Mouse (Mus musculus): Measurements from ENCODE around the gene Ranbp1. TPM values are rescaled to one million over a fixed set of nuclear protein-coding genes. Genes with fewer than 3 reads are reported as not detected.

Gene Ranbp1
- polyA plus RNA-seq, 1 experiment from 2014 or later = 515 TPM

GRCm38 (mm10) chr16:18218580-18218996 lies 29.9 kb downstream of the Ranbp1 start:
- DNase-seq (ENCODE audit: low spot score) = no peak
- H3K4me1 ChIP-seq (ENCODE audit: control insufficient read depth, insufficient read depth, low read length) = 0 out of 2 replicates have a peak, but pooled peaks cover 4% of the 10 kb centered on the region
- no peaks in the 10 kb centered on the region for H3K27me3 ChIP-seq (replicated peaks; ENCODE audit: control insufficient read depth, insufficient read depth, low read length)
- H3K27ac ChIP-seq (replicated peaks; ENCODE audit: low read depth, low read length) = no peak overlapping the region
- no peak for ATAC-seq (ENCODE audit: low read depth)
- no peak overlapping the region for H3K4me2 ChIP-seq (ENCODE audit: low read depth, low read length)
- peaks cover 15% of the 10 kb centered on the region for H3K36me3 ChIP-seq (ENCODE audit: control insufficient read depth, insufficient read depth, low read length)
- WGBS = 77% methylated on average over 9 of the region's 9 CpGs
- no peaks in the 10 kb centered on the region for H3K9me3 ChIP-seq (ENCODE audit: control insufficient read depth, low read length)
- H3K9ac ChIP-seq (ENCODE audit: low read depth, low read length) = no peak overlapping the region
- H3K4me3 ChIP-seq (ENCODE audit: low read depth, low read length) = no peak overlapping the region

DNA sequence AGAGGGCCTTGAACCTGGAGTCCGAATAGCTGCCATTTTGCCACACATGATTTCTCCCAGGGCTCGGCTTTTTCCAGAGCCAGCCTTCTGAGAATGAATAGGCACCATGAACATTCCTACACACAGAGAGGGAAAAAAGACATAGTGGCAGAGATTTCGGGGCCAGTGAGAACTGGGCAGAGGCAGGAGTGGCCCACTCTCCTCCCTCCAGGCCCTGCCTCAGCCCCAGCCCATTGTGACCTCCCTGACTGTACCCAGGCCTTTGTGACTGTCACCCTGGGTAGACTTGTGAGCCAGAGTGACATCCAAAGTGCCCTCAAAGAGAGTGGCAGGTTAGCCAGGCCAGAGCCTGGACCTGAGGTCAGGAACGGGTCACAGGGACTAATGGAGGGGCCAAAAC lies 31.0 kb downstream of the Ranbp1 start, which contains the start of gene Ccdc188:
Gene Ccdc188 (plus strand): TSS at position 301 of the 400 bp plus-strand sequence.
- Histone ChIP-seq H3K27ac (replicated peaks; ENCODE audit: low read depth, low read length) (no peak within 1 kb of the TSS), H3K4me2 (ENCODE audit: low read depth, low read length) (no peak within 1 kb of the TSS)

DNA sequence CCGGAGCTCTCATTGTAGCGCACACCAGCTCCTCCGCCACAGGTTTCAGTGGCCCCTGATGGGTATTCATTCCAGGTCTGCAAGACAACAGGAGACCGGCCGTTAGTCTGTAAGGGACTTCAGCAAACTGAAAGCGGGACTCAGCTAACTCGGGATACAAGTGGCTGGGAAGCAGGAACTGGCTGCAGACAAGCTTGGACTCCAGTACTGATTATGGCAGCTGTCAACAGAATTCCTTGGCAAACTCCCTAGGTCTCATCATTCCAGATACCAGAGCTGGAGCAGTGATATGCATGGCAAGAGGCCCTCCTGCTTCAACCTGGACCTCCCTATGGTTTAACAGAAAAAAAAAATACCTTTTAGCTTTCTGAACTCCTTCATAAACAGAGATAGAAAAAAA lies 33.7 kb downstream of the Ranbp1 start:
- Histone ChIP-seq H3K4me2 (ENCODE audit: low read depth, low read length) (no peak overlapping the region), H3K27me3 (replicated peaks; ENCODE audit: control insufficient read depth, insufficient read depth, low read length) (no peaks in the 10 kb centered on the region), H3K4me1 (ENCODE audit: control insufficient read depth, insufficient read depth, low read length) (0 out of 2 replicates have a peak, but pooled peaks cover 2% of the 10 kb centered on the region), H3K27ac (replicated peaks; ENCODE audit: low read depth, low read length) (peak overlapping the region; percentile 21; the same call in 1 of the 2 replicates), H3K4me3 (ENCODE audit: low read depth, low read length) (no peak overlapping the region), H3K9ac (ENCODE audit: low read depth, low read length) (no peak overlapping the region), H3K36me3 (ENCODE audit: control insufficient read depth, insufficient read depth, low read length) (no peaks in the 10 kb centered on the region), H3K9me3 (ENCODE audit: control insufficient read depth, low read length) (no peaks in the 10 kb centered on the region)
- WGBS = 71% methylated on average over 7 of the region's 7 CpGs
- no peak for DNase-seq (ENCODE audit: low spot score)
- no peak for ATAC-seq (ENCODE audit: low read depth)

More for the DNA sequence above, 31.0 kb downstream of the Ranbp1 start, which contains the start of gene Ccdc188:
- no peak for DNase-seq (ENCODE audit: low spot score)
- WGBS = 71% methylated on average over 4 of the region's 4 CpGs
- 0 out of 2 replicates have a peak, but pooled peaks cover 4% of the 10 kb centered on the region for H3K4me1 ChIP-seq (ENCODE audit: control insufficient read depth, insufficient read depth, low read length)
- no peaks in the 10 kb centered on the region for H3K9me3 ChIP-seq (ENCODE audit: control insufficient read depth, low read length)
- no peak within 1 kb of the TSS for H3K4me3 ChIP-seq (ENCODE audit: low read depth, low read length)
- peaks cover 5% of the 10 kb centered on the region for H3K36me3 ChIP-seq (ENCODE audit: control insufficient read depth, insufficient read depth, low read length)
- no peak within 1 kb of the TSS for H3K9ac ChIP-seq (ENCODE audit: low read depth, low read length)
- ATAC-seq (ENCODE audit: low read depth) = no peak
- H3K27me3 ChIP-seq (replicated peaks; ENCODE audit: control insufficient read depth, insufficient read depth, low read length) = no peaks in the 10 kb centered on the region

DNA sequence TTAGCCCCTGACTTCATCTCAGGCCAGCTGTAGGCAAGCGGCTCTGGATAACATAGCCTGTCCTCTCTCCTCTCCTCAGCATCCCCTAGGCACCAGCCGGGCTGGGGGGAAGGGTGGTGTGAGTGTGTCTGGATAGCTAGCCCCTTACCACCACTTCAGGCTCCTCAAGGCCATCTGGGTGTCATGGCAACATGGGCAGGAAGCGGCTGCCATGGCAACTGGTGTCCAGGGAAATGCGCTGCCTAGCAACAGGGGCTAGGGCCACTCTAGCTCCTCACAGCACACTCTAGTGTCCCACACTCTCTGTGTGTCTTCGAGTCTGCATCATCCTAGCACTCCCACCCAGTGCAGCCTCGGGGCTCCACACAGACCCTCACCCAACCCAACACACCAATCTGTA lies 34.8 kb downstream of the Ranbp1 start:
- Histone ChIP-seq H3K27ac (replicated peaks; ENCODE audit: low read depth, low read length) (no peak overlapping the region), H3K27me3 (replicated peaks; ENCODE audit: control insufficient read depth, insufficient read depth, low read length) (no peaks in the 10 kb centered on the region), H3K9me3 (ENCODE audit: control insufficient read depth, low read length) (no peaks in the 10 kb centered on the region), H3K36me3 (ENCODE audit: control insufficient read depth, insufficient read depth, low read length) (no peaks in the 10 kb centered on the region), H3K4me2 (ENCODE audit: low read depth, low read length) (no peak overlapping the region), H3K4me3 (ENCODE audit: low read depth, low read length) (no peak overlapping the region), H3K9ac (ENCODE audit: low read depth, low read length) (peak overlapping the region; percentile 25; the same call in 1 of the 2 replicates), H3K4me1 (ENCODE audit: control insufficient read depth, insufficient read depth, low read length) (no peaks in the 10 kb centered on the region)
- WGBS = 42% methylated on average over 6 of the region's 6 CpGs
- ATAC-seq (ENCODE audit: low read depth) (peak; percentile 78; the same call in 1 of the 2 replicates), DNase-seq (ENCODE audit: low spot score) (peak; percentile 67)

- 49% methylated on average over 10 of the region's 10 CpGs for WGBS
- Histone ChIP-seq H3K36me3 (ENCODE audit: control insufficient read depth, insufficient read depth, low read length) (no peaks in the 10 kb centered on the region), H3K4me1 (ENCODE audit: control insufficient read depth, insufficient read depth, low read length) (no peaks in the 10 kb centered on the region), H3K27me3 (replicated peaks; ENCODE audit: control insufficient read depth, insufficient read depth, low read length) (no peaks in the 10 kb centered on the region), H3K4me3 (ENCODE audit: low read depth, low read length) (no peak overlapping the region), H3K9me3 (ENCODE audit: control insufficient read depth, low read length) (no peaks in the 10 kb centered on the region), H3K9ac (ENCODE audit: low read depth, low read length) (no peak overlapping the region), H3K4me2 (ENCODE audit: low read depth, low read length) (no peak overlapping the region), H3K27ac (replicated peaks; ENCODE audit: low read depth, low read length) (no peak overlapping the region)
- ATAC-seq (ENCODE audit: low read depth) (0 out of 2 replicates have a peak, but pooled peaks have one; percentile 8), DNase-seq (ENCODE audit: low spot score) (peak; percentile 83)
Measured at GRCm38 (mm10) chr16:18211417-18212171, 36.9 kb downstream of the Ranbp1 start.

DNA sequence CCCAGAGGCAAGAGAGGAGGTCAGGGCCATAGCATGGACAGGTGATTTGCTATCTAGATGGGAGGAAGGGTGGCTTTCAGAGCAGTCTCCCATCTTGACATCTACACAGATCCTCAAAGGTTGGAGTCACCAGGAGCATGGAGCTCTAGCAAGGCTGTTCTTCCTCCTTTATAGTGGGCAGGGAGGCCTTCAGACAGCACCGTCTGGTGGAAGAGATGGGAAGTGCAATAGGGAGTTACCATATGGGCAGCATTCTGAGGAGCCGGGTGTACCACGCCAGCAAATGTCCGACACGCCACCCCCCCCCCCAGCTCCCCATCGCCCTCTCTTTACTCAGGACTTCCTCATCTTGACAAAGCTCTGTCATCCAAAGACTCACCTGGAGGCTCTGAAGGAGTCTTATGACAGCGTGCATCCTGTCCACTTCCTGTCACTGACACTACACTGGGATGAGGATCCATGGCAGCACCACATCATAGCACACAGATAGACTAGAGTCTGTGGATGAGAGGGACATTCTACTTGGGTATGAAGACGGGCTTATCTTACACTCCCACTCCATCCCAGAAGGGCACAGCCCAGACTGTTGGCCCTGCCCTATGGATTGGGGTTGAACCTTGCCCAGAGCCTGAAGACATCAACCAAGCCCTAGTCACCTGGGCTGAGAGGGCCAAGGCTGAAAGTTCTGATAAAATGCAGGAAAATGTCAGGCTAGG lies 37.7 kb downstream of the Ranbp1 start:
- ATAC-seq (ENCODE audit: low read depth) (no peak), DNase-seq (ENCODE audit: low spot score) (peak; percentile 36)
- Histone ChIP-seq H3K4me3 (ENCODE audit: low read depth, low read length) (no peak overlapping the region), H3K36me3 (ENCODE audit: control insufficient read depth, insufficient read depth, low read length) (no peaks in the 10 kb centered on the region), H3K9ac (ENCODE audit: low read depth, low read length) (no peak overlapping the region), H3K27me3 (replicated peaks; ENCODE audit: control insufficient read depth, insufficient read depth, low read length) (no peaks in the 10 kb centered on the region), H3K4me2 (ENCODE audit: low read depth, low read length) (no peak overlapping the region), H3K9me3 (ENCODE audit: control insufficient read depth, low read length) (no peaks in the 10 kb centered on the region), H3K4me1 (ENCODE audit: control insufficient read depth, insufficient read depth, low read length) (no peaks in the 10 kb centered on the region), H3K27ac (replicated peaks; ENCODE audit: low read depth, low read length) (no peak overlapping the region)
- 23% methylated on average over 8 of the region's 8 CpGs for WGBS

DNA sequence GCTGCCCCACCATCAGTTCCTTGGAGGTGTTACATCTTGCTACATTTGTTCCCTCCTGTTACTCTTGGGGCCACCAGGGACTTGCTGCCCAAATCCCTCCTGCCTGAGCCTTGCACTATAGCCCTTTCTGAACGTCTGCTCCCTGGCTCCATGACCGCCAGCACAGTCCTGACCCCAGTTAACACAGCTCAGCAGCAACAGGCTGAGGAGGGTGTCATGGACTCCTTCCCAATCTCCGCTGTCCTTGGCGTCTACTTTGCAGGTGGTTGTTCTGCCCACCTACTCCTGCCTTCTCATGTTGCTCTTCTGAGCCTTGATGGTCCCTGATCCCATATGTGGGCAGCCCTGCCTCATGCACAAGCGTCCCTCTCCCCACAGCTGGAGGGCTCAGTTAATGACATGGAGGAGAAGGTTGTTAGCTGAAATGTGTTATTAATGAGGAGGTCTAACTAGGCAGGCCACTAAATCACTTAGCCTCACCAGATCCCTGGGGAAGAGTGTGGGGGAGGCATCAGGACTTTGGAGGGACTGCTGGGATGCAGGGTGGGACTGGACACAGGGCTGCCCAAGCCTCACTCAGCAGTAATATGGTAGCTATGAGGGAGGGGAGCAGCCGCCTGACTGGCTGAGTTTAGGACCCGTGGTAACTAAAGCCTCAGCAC lies 45.0 kb downstream of the Ranbp1 start:
- Histone ChIP-seq H3K4me3 (ENCODE audit: low read depth, low read length) (no peak overlapping the region), H3K9ac (ENCODE audit: low read depth, low read length) (no peak overlapping the region), H3K4me1 (ENCODE audit: control insufficient read depth, insufficient read depth, low read length) (no peaks in the 10 kb centered on the region), H3K27me3 (replicated peaks; ENCODE audit: control insufficient read depth, insufficient read depth, low read length) (no peaks in the 10 kb centered on the region), H3K9me3 (ENCODE audit: control insufficient read depth, low read length) (no peaks in the 10 kb centered on the region), H3K4me2 (ENCODE audit: low read depth, low read length) (no peak overlapping the region), H3K27ac (replicated peaks; ENCODE audit: low read depth, low read length) (no peak overlapping the region), H3K36me3 (ENCODE audit: control insufficient read depth, insufficient read depth, low read length) (no peaks in the 10 kb centered on the region)
- DNase-seq (ENCODE audit: low spot score) = no peak
- 45% methylated on average over 7 of the region's 7 CpGs for WGBS
- ATAC-seq (ENCODE audit: low read depth) = no peak

DNA sequence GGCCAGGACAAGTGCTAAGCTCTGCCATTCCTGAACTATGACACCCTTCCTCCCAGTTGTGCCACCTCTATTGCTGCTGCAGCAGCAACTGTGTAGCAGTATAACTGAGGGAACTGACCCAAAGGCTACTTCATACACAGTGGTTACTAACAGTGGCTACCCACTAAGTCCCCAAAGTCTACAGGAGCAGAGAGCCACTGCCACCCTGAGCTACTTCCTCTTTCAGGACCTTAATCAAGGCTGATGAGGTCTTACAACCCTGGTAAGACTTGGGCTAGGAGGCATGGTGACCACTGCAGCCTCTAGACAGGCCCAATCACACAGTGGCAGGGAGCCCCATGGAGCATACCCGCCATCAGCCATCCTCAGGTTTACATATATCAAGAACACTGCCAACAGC lies 46.5 kb downstream of the Ranbp1 start:
- Histone ChIP-seq H3K4me1 (ENCODE audit: control insufficient read depth, insufficient read depth, low read length) (no peaks in the 10 kb centered on the region), H3K27ac (replicated peaks; ENCODE audit: low read depth, low read length) (no peak overlapping the region)

More for the DNA sequence above, 46.5 kb downstream of the Ranbp1 start:
- DNase-seq (ENCODE audit: low spot score) = no peak
- no peak overlapping the region for H3K4me3 ChIP-seq (ENCODE audit: low read depth, low read length)
- no peaks in the 10 kb centered on the region for H3K27me3 ChIP-seq (replicated peaks; ENCODE audit: control insufficient read depth, insufficient read depth, low read length)
- ATAC-seq (ENCODE audit: low read depth) = no peak
- no peaks in the 10 kb centered on the region for H3K9me3 ChIP-seq (ENCODE audit: control insufficient read depth, low read length)
- WGBS = 90% methylated on average over 1 of the region's 1 CpGs
- H3K36me3 ChIP-seq (ENCODE audit: control insufficient read depth, insufficient read depth, low read length) = no peaks in the 10 kb centered on the region
- H3K4me2 ChIP-seq (ENCODE audit: low read depth, low read length) = no peak overlapping the region
- no peak overlapping the region for H3K9ac ChIP-seq (ENCODE audit: low read depth, low read length)
